Mouse (Mus musculus) CH12.LX (cell line): ENCODE results near the gene 4930426L09Rik. TPM values are rescaled to one million over a fixed set of nuclear protein-coding genes. Genes with fewer than 3 reads are reported as not detected.

ENCODE experiments used
- DNase-seq: peaks from one replicate; pipeline ENCODE4 v3.0.0-alpha.2; 2013; ENCODE audit errors: extremely low read depth
- H3K27ac ChIP-seq: 2 replicates; pipeline ENCODE4 v1.5.1; 2012; ENCODE audit warnings: low read depth, mild to moderate bottlenecking, control low read depth, moderate library complexity; ENCODE audit not compliant: insufficient read depth
- H3K27me3 ChIP-seq: replicated peaks from 2 replicates; pipeline ENCODE3; 2012; ENCODE audit warnings: inconsistent platforms
- H3K36me3 ChIP-seq, 2 experiments: replicated peaks in 1 of 2; 2 replicates each; pipeline versions ENCODE3 to v1.6.1; 2012; ENCODE audit warnings: inconsistent platforms in 1 of 2, low read length in 1 of 2, mild to moderate bottlenecking in 1 of 2, mixed read lengths in 1 of 2, moderate library complexity in 1 of 2; ENCODE audit not compliant: control insufficient read depth in 1 of 2, insufficient read depth in 1 of 2
- H3K4me1 ChIP-seq, 2 experiments: 2 replicates each; pipeline ENCODE4 v1.6.1; 2012; ENCODE audit warnings: inconsistent platforms in 1 of 2, moderate library complexity in 1 of 2; ENCODE audit not compliant: insufficient read depth in 2 of 2, control insufficient read depth in 1 of 2
- H3K4me2 ChIP-seq: 2 replicates; pipeline ENCODE4 v1.6.1; 2012; ENCODE audit warnings: low read depth, mild to moderate bottlenecking, control low read depth; ENCODE audit not compliant: poor library complexity, insufficient read depth, severe bottlenecking
- H3K4me3 ChIP-seq, 3 experiments: fragments of 150-350 bp in 1 of 3; sonication (generic) in 1 of 3; replicated peaks in 1 of 3; 2 replicates each; pipeline versions ENCODE3 to v1.5.1; 2011 to 2012; ENCODE audit warnings: low read depth in 2 of 3, low read length in 2 of 3, mild to moderate bottlenecking in 2 of 3, moderate library complexity in 2 of 3, control low read depth in 1 of 3, improper control_type of control experiment in 1 of 3, inconsistent platforms in 1 of 3, mixed read lengths in 1 of 3; ENCODE audit not compliant: poor library complexity in 1 of 3
- H3K79me2 ChIP-seq: replicated peaks from 2 replicates; pipeline ENCODE4 v1.6.1; 2012; ENCODE audit warnings: mild to moderate bottlenecking, moderate library complexity; ENCODE audit not compliant: control insufficient read depth, poor library complexity, insufficient read depth, severe bottlenecking; ENCODE audit errors: extremely low read depth
- H3K9ac ChIP-seq: 2 replicates; pipeline ENCODE4 v1.6.1; 2012; ENCODE audit warnings: low read depth, mild to moderate bottlenecking, control low read depth, moderate library complexity; ENCODE audit not compliant: insufficient read depth
- H3K9me3 ChIP-seq: replicated peaks from 2 replicates; pipeline ENCODE3; 2012; ENCODE audit warnings: low read length, inconsistent platforms, mixed read lengths
- CHD1 ChIP-seq: IDR thresholded peaks from 2 replicates; pipeline ENCODE4 v1.6.1; 2012; ENCODE audit warnings: low read depth, low read length, improper control_type of control experiment, inconsistent platforms
- CHD2 ChIP-seq: IDR thresholded peaks from 2 replicates; pipeline ENCODE4 v1.6.1; 2011; ENCODE audit warnings: low read length, improper control_type of control experiment
- CTCF ChIP-seq, 2 experiments: IDR thresholded peaks in 1 of 2; conservative IDR thresholded peaks in 1 of 2; 2 replicates each; pipeline ENCODE4 v1.5.1; 2011 to 2012; ENCODE audit warnings: low read depth in 2 of 2, low read length in 2 of 2, improper control_type of control experiment in 1 of 2, inconsistent platforms in 1 of 2, mild to moderate bottlenecking in 1 of 2, moderate library complexity in 1 of 2
- ELF1 ChIP-seq: IDR thresholded peaks from 2 replicates; pipeline ENCODE4 v1.6.1; 2014; ENCODE audit warnings: low read depth, mild to moderate bottlenecking, inconsistent platforms, low read length, improper control_type of control experiment
- EP300 ChIP-seq: IDR thresholded peaks from 2 replicates; pipeline ENCODE4 v1.6.1; 2011; ENCODE audit warnings: low read length, improper control_type of control experiment
- ETS1 ChIP-seq: conservative IDR thresholded peaks from 2 replicates; pipeline ENCODE4 v1.6.1; 2012; ENCODE audit warnings: low read depth, mild to moderate bottlenecking, inconsistent platforms, low read length, improper control_type of control experiment, moderate library complexity
- GABPA ChIP-seq: IDR thresholded peaks from 2 replicates; pipeline ENCODE4 v1.6.1; 2012; ENCODE audit warnings: low read depth, low read length, improper control_type of control experiment, inconsistent platforms; ENCODE audit not compliant: insufficient replicate concordance
- IRF4 ChIP-seq: IDR thresholded peaks from 2 replicates; pipeline ENCODE4 v1.6.1; 2014; ENCODE audit warnings: low read depth, mild to moderate bottlenecking, inconsistent platforms, low read length, improper control_type of control experiment
- JUND ChIP-seq: conservative IDR thresholded peaks from 2 replicates; pipeline ENCODE4 v1.6.1; 2011; ENCODE audit warnings: low read depth, low read length, improper control_type of control experiment
- KAT2A ChIP-seq: IDR thresholded peaks from 2 replicates; pipeline ENCODE4 v1.6.1; 2012; ENCODE audit warnings: low read length, improper control_type of control experiment, inconsistent platforms; ENCODE audit not compliant: insufficient replicate concordance
- MAFK ChIP-seq: IDR thresholded peaks from 2 replicates; pipeline ENCODE4 v1.6.1; 2011; ENCODE audit warnings: low read length, improper control_type of control experiment; ENCODE audit not compliant: insufficient replicate concordance
- MAX ChIP-seq: IDR thresholded peaks from 2 replicates; pipeline ENCODE4 v1.6.1; 2011; ENCODE audit warnings: low read length, improper control_type of control experiment
- MAZ ChIP-seq: IDR thresholded peaks from 2 replicates; pipeline ENCODE4 v1.6.1; 2012; ENCODE audit warnings: low read depth, mild to moderate bottlenecking, inconsistent platforms, low read length, improper control_type of control experiment, moderate library complexity
- MEF2A ChIP-seq: IDR thresholded peaks from 2 replicates; pipeline ENCODE4 v1.6.1; 2014; ENCODE audit warnings: low read depth, mild to moderate bottlenecking, inconsistent platforms, low read length, improper control_type of control experiment, borderline replicate concordance
- MYC ChIP-seq: IDR thresholded peaks from 2 replicates; pipeline ENCODE4 v1.6.1; 2011; ENCODE audit warnings: low read depth, mild to moderate bottlenecking, improper control_type of control experiment, low read length
- NELFE ChIP-seq: IDR thresholded peaks from 2 replicates; pipeline ENCODE4 v1.6.1; 2011; ENCODE audit warnings: low read depth, low read length, improper control_type of control experiment
- PAX5 ChIP-seq: IDR thresholded peaks from 2 replicates; pipeline ENCODE4 v1.6.1; 2012; ENCODE audit warnings: low read length, inconsistent platforms, mixed read lengths
- POLR2A ChIP-seq: IDR thresholded peaks from 2 replicates; pipeline ENCODE4 v1.6.1; 2011; ENCODE audit warnings: low read depth, mild to moderate bottlenecking, improper control_type of control experiment, low read length
- RAD21 ChIP-seq: IDR thresholded peaks from 2 replicates; pipeline ENCODE4 v1.6.1; 2011; ENCODE audit warnings: low read depth, mild to moderate bottlenecking, low read length, improper control_type of control experiment, moderate library complexity
- RCOR1 ChIP-seq: conservative IDR thresholded peaks from 2 replicates; pipeline ENCODE4 v1.6.1; 2012; ENCODE audit warnings: low read depth, mild to moderate bottlenecking, inconsistent platforms, low read length, improper control_type of control experiment
- SIN3A ChIP-seq: IDR thresholded peaks from 2 replicates; pipeline ENCODE4 v1.6.1; 2012; ENCODE audit warnings: low read length, improper control_type of control experiment, inconsistent platforms
- TBP ChIP-seq: conservative IDR thresholded peaks from 2 replicates; pipeline ENCODE4 v1.6.1; 2011; ENCODE audit warnings: low read depth, low read length, improper control_type of control experiment
- TCF12 ChIP-seq: IDR thresholded peaks from 2 replicates; pipeline ENCODE4 v1.6.1; 2014; ENCODE audit warnings: low read depth, mild to moderate bottlenecking, inconsistent platforms, low read length, improper control_type of control experiment
- UBTF ChIP-seq: IDR thresholded peaks from 2 replicates; pipeline ENCODE4 v1.6.1; 2012; ENCODE audit warnings: low read depth, mild to moderate bottlenecking, inconsistent platforms, low read length, improper control_type of control experiment, moderate library complexity
- USF1 ChIP-seq: IDR thresholded peaks from 2 replicates; pipeline ENCODE4 v1.6.1; 2014; ENCODE audit warnings: low read depth, mild to moderate bottlenecking, inconsistent platforms, low read length, improper control_type of control experiment
- ZKSCAN1 ChIP-seq: IDR thresholded peaks from 2 replicates; pipeline ENCODE4 v1.6.1; 2012; ENCODE audit warnings: low read depth, inconsistent platforms, low read length, improper control_type of control experiment, borderline replicate concordance
- ZNF384 ChIP-seq: IDR thresholded peaks from 2 replicates; pipeline ENCODE4 v1.6.1; 2012; ENCODE audit warnings: low read depth, low read length, improper control_type of control experiment, inconsistent platforms
- dilution Hi-C: fragments of 300-500 bp; cut with MboI; formaldehyde crosslinking; loops from 2 replicates; pipeline ENCODE4 v1.14.3; 2020; ENCODE audit warnings: low sequenced_read_pairs; ENCODE audit not compliant: extremely low pct_unique_long_range_greater_than_20kb, extremely low pct_ligation_motif_present
- in situ Hi-C: fragments of 300-500 bp; cut with MboI; formaldehyde crosslinking; loops from 3 replicates; pipeline ENCODE4 v1.14.3; 2019; ENCODE audit warnings: low sequenced_read_pairs, low pct_ligation_motif_present, low pct_unique_long_range_greater_than_20kb, mixed read lengths
- polyA plus RNA-seq: library from polyadenylated mRNA; unstranded; fragments of >175 nt; gene quantifications from 2 replicates; pipeline ENCODE4 v1.2.1, GENCODE M21; 2012; ENCODE audit warnings: low read depth; ENCODE audit not compliant: insufficient read length
- total RNA-seq, 2 experiments: library from RNA; depleted of rRNA; stranded (reverse); fragments of 300-350 nt in 1 of 2; fragments of >200 nt in 1 of 2; gene quantifications; 2 replicates each; pipeline ENCODE4 v1.2.3; 2012 to 2014

4930426L09Rik gene
- total and polyA plus RNA-seq, 3 experiments = 0.26 to 0.31 (median 0.30) TPM

- no peak overlapping the region for H3K4me3 ChIP-seq
- peaks cover 0 to 42% of the 10 kb centered on the region in 2 experiments; a peak in 2 of 4 replicates for H3K4me1 ChIP-seq
- DNase-seq = no peak
- no peak overlapping the region for H3K4me2 ChIP-seq
- dilution Hi-C loops = no loop called here
- peaks cover 14% of the 10 kb centered on the region for H3K9me3 ChIP-seq
- peaks cover 3% of the 10 kb centered on the region; the same call in 1 of the 2 replicates for H3K79me2 ChIP-seq
- no peak overlapping the region for H3K27ac ChIP-seq
- no peak overlapping the region for H3K9ac ChIP-seq
- in situ Hi-C loops = no loop called here
- peaks cover 0 to 45% of the 10 kb centered on the region in 2 experiments for H3K36me3 ChIP-seq
- H3K27me3 ChIP-seq = no peaks in the 10 kb centered on the region
- TF ChIP-seq KAT2A (no peak), PAX5 (no peak), IRF4 (no peak), NELFE (no peak), MYC (no peak), CTCF (conservative IDR thresholded peaks at IDR 0.05 in 1 of 2, IDR thresholded peaks at IDR 0.05 in 1 of 2; ENCODE audit: low read depth in 2 of 2, low read length in 2 of 2) (no peak), MEF2A (no peak), ETS1 (no peak), MAFK (no peak), MAX (no peak), ZKSCAN1 (no peak), JUND (no peak), ELF1 (no peak), GABPA (no peak), RAD21 (no peak)
These were observed 27.7 kb upstream of the 4930426L09Rik start for GRCm38 (mm10) chr2:18970461-18970860.

- H3K9ac ChIP-seq = no peak overlapping the region
- no peaks in the 10 kb centered on the region for H3K27me3 ChIP-seq
- peaks cover 14% of the 10 kb centered on the region for H3K9me3 ChIP-seq
- in situ Hi-C loops (no loop called here), dilution Hi-C loops (no loop called here)
- H3K27ac ChIP-seq = no peak overlapping the region
- peaks cover 3% of the 10 kb centered on the region; the same call in 1 of the 2 replicates for H3K79me2 ChIP-seq
- peaks cover 0 to 52% of the 10 kb centered on the region in 2 experiments; a peak in 2 of 4 replicates for H3K4me1 ChIP-seq
- H3K4me3 ChIP-seq = no peak overlapping the region
- no peak overlapping the region for H3K4me2 ChIP-seq
- H3K36me3 ChIP-seq = peaks cover 0 to 39% of the 10 kb centered on the region in 2 experiments
- TF ChIP-seq CHD2 = no peak
- TF ChIP-seq TBP = no peak
- no peak for TF ChIP-seq CTCF (conservative IDR thresholded peaks at IDR 0.05 in 1 of 2, IDR thresholded peaks at IDR 0.05 in 1 of 2; ENCODE audit: low read depth in 2 of 2, low read length in 2 of 2)
- TF ChIP-seq MAZ = no peak
- no peak for TF ChIP-seq EP300
- no peak for TF ChIP-seq RAD21
- no peak for TF ChIP-seq PAX5
- no peak for TF ChIP-seq ZNF384
- TF ChIP-seq UBTF = no peak
- no peak for TF ChIP-seq SIN3A
- no peak for TF ChIP-seq ZKSCAN1
- no peak for TF ChIP-seq MAX
- no peak for TF ChIP-seq USF1
- no peak for TF ChIP-seq RCOR1
- TF ChIP-seq TCF12 = no peak
- no peak for TF ChIP-seq POLR2A
- no peak for TF ChIP-seq CHD1
- no peak for DNase-seq
These were observed 26.6 kb upstream of the 4930426L09Rik start for GRCm38 (mm10) chr2:18971564-18971963.
